8 mouse cellular contexts compared by ENCODE assay signal in genomic region chr1:182527921-182528858, GRCm38 (mm10). TPM values are rescaled to one million over a fixed set of nuclear protein-coding genes. Genes with fewer than 3 reads are reported as not detected.
A peak's percentile ranks its signal among the peaks of the same experiment; 100 is the strongest.
DNase-seq lines count a peak whose midpoint lies in the region; ATAC-seq lines count a peak whose summit lies in the region.

No protein-coding gene starts in this region.

- H3K4me1 ChIP-seq in heart, embryonic 14.5 days (ENCODE audit: control insufficient read depth in 2 of 2, insufficient read depth in 2 of 2, low read length in 2 of 2): peaks cover 12 to 13% of the 10 kb centered on the region in 2 experiments
- peaks cover 5% of the 10 kb centered on the region for H3K4me1 ChIP-seq in liver, embryonic 11.5 days (replicated peaks; ENCODE audit: control insufficient read depth, insufficient read depth, low read length)
- peaks cover 12% of the 10 kb centered on the region for H3K4me1 ChIP-seq in neural tube, embryonic 12.5 days

- peak overlapping the region; percentile 34 for H3K4me2 ChIP-seq in heart, embryonic 14.5 days (ENCODE audit: low read length)
- H3K4me2 ChIP-seq in liver, embryonic 11.5 days: peak overlapping the region; percentile 40
- peak overlapping the region; percentile 47 for H3K4me2 ChIP-seq in neural tube, embryonic 12.5 days (replicated peaks)

- no peak overlapping the region for H3K4me3 ChIP-seq in heart, embryonic 14.5 days (ENCODE audit: control insufficient read depth in 1 of 2, insufficient read depth in 1 of 2, low read depth in 1 of 2, low read length in 2 of 2)
- no peak overlapping the region for H3K4me3 ChIP-seq in liver, embryonic 11.5 days (ENCODE audit: low read depth, low read length)
- H3K4me3 ChIP-seq in neural tube, embryonic 12.5 days: no peak overlapping the region

- peak overlapping the region in 1 of 2 experiments; percentile 35; a peak in 2 of 4 replicates for H3K27ac ChIP-seq in heart, embryonic 14.5 days (replicated peaks in 1 of 2; ENCODE audit: control insufficient read depth in 1 of 2, insufficient read depth in 1 of 2, low read depth in 2 of 2, low read length in 2 of 2)
- no peak overlapping the region for H3K27ac ChIP-seq in liver, embryonic 11.5 days (ENCODE audit: low read depth, low read length)
- H3K27ac ChIP-seq in neural tube, embryonic 12.5 days: no peak overlapping the region

- no peaks in the 10 kb centered on the region for H3K36me3 ChIP-seq in heart, embryonic 14.5 days (ENCODE audit: control insufficient read depth, insufficient read depth, low read length)
- no peaks in the 10 kb centered on the region for H3K36me3 ChIP-seq in liver, embryonic 11.5 days (ENCODE audit: control insufficient read depth, insufficient read depth, low read length)
- no peaks in the 10 kb centered on the region for H3K36me3 ChIP-seq in neural tube, embryonic 12.5 days

- peak overlapping the region; percentile 21 for H3K9ac ChIP-seq in heart, embryonic 14.5 days (ENCODE audit: low read length)
- no peak overlapping the region for H3K9ac ChIP-seq in liver, embryonic 11.5 days (ENCODE audit: low read depth, low read length)
- H3K9ac ChIP-seq in neural tube, embryonic 12.5 days: no peak overlapping the region

- no peaks in the 10 kb centered on the region for H3K27me3 ChIP-seq in heart, embryonic 14.5 days (ENCODE audit: control insufficient read depth, insufficient read depth, low read length)
- peaks cover 9% of the 10 kb centered on the region; the same call in 1 of the 2 replicates for H3K27me3 ChIP-seq in liver, embryonic 11.5 days (replicated peaks; ENCODE audit: control insufficient read depth, insufficient read depth, low read length)
- peaks cover 5% of the 10 kb centered on the region for H3K27me3 ChIP-seq in neural tube, embryonic 12.5 days (replicated peaks)

- peak; percentile 46 for DNase-seq in thymus, postnatal 0 days (ENCODE audit: low spot score)
- DNase-seq in thymus, postnatal 10 days (ENCODE audit: low spot score in 2 of 2): no peak
- peak; percentile 82 for DNase-seq in brain, adult 2 months (ENCODE audit: low read depth, low spot score)
- no peak for DNase-seq in liver, embryonic 11.5 days (ENCODE audit: low spot score)
- no peak for DNase-seq in layer of hippocampus, postnatal 36 days
- DNase-seq in left cerebral cortex, adult 9 months (ENCODE audit: low spot score in 2 of 2): no peak

- WGBS in heart, embryonic 14.5 days: 11% methylated on average over 19 of the region's 19 CpGs
- 7% methylated on average over 19 of the region's 19 CpGs for WGBS in liver, embryonic 11.5 days
- WGBS in neural tube, embryonic 12.5 days: 4% methylated on average over 19 of the region's 19 CpGs

- ATAC-seq in heart, embryonic 14.5 days (ENCODE audit: insufficient number of reproducible peaks, insufficient read depth, low FRiP score, low read depth): no peak
- no peak; the same call in 1 of the 2 replicates for ATAC-seq in liver, embryonic 11.5 days (replicated peaks; ENCODE audit: low FRiP score)
- no peak for ATAC-seq in neural tube, embryonic 12.5 days (ENCODE audit: low FRiP score, low read depth)

- no peaks in the 10 kb centered on the region for H3K9me3 ChIP-seq in heart, embryonic 14.5 days (ENCODE audit: control insufficient read depth, low read length)
- H3K9me3 ChIP-seq in liver, embryonic 11.5 days (ENCODE audit: control insufficient read depth, low read length): 0 out of 2 replicates have a peak, but pooled peaks cover 3% of the 10 kb centered on the region
- 0 out of 2 replicates have a peak, but pooled peaks cover 6% of the 10 kb centered on the region for H3K9me3 ChIP-seq in neural tube, embryonic 12.5 days

RNA-seq across cellular contexts. Expression of gene Capn2, which starts 10.8 kb away (rescaled TPM):
- 48.7 and 50.6 TPM in 2 replicates for polyA plus RNA-seq in thymus, postnatal 0 days (2015; fragmentation: Nextera tagmentation; extraction: Ambion mirVana)
- polyA plus RNA-seq in heart, embryonic 14.5 days (2014; fragmentation: Nextera tagmentation; extraction: Ambion mirVana): 71.2 and 76.6 TPM in 2 replicates
- 49.5 and 51.4 TPM in 2 replicates for polyA plus RNA-seq in liver, embryonic 11.5 days (2014; fragmentation: Nextera tagmentation; extraction: Ambion mirVana)
- 104 and 115 TPM in 2 replicates for polyA plus RNA-seq in neural tube, embryonic 12.5 days (2016; fragmentation: Nextera tagmentation; extraction: Ambion mirVana)
- total RNA-seq in layer of hippocampus, postnatal 36 days (2021): 10 to 100 TPM; 57.9 to 59.5 TPM

RNA-seq across cellular contexts. Expression of gene Capn8, which starts 36.6 kb away (rescaled TPM):
- 0.18 and 0.21 TPM in 2 replicates for polyA plus RNA-seq in thymus, postnatal 0 days (2015; fragmentation: Nextera tagmentation; extraction: Ambion mirVana)
- polyA plus RNA-seq in heart, embryonic 14.5 days (2014; fragmentation: Nextera tagmentation; extraction: Ambion mirVana): not detected in 2 replicates
- not detected in 2 replicates for polyA plus RNA-seq in liver, embryonic 11.5 days (2014; fragmentation: Nextera tagmentation; extraction: Ambion mirVana)
- 0.10 and 0.15 TPM in 2 replicates for polyA plus RNA-seq in neural tube, embryonic 12.5 days (2016; fragmentation: Nextera tagmentation; extraction: Ambion mirVana)
- total RNA-seq in layer of hippocampus, postnatal 36 days (2021): not detected

Comparison
In these comparisons a context has a peak if more than half of its experiments do, and no peak if none do; other contexts are left out.
1. DNase-seq: peak in thymus, postnatal 0 days (single experiment) and brain, adult 2 months (single experiment); none in thymus, postnatal 10 days (0 of 2), liver, embryonic 11.5 days (single experiment), layer of hippocampus, postnatal 36 days (0 of 2) and left cerebral cortex, adult 9 months (0 of 2).
2. Peak in every context shown above with its lines, with median percentiles within 50 percentile points of each other: H3K4me2 ChIP-seq.